Mouse (Mus musculus) thymus, adult 2 months (tissue): ENCODE measurements at regions not wholly inside any gene's neighbourhood (a gene's known extent, or its start where the extent isn't known, plus 50 kb on each side); places are given as distances from the start of the nearest gene placed in this dataset.

Source experiments
- DNase-seq: peaks from one replicate; pipeline ENCODE4 v3.0.0; 2021
- H3K27ac ChIP-seq: fragments of 200-500 bp; 2 replicates; pipeline ENCODE4 v1.5.1; 2012; ENCODE audit warnings: low read length, control low read depth; ENCODE audit not compliant: control insufficient read depth, insufficient read depth
- H3K27me3 ChIP-seq: fragments of 200-500 bp; 2 replicates; pipeline ENCODE4 v1.6.1; 2012; ENCODE audit warnings: mild to moderate bottlenecking, low read length, moderate library complexity, mixed read lengths; ENCODE audit not compliant: control insufficient read depth, insufficient read depth
- H3K36me3 ChIP-seq: fragments of 200-500 bp; 2 replicates; pipeline ENCODE4 v1.6.1; 2012; ENCODE audit warnings: mild to moderate bottlenecking, low read length, moderate library complexity; ENCODE audit not compliant: control insufficient read depth, insufficient read depth
- H3K4me1 ChIP-seq: fragments of 200-500 bp; replicated peaks from 2 replicates; pipeline ENCODE4 v1.6.1; 2012; ENCODE audit warnings: low read length; ENCODE audit not compliant: control insufficient read depth, insufficient read depth
- H3K4me3 ChIP-seq: fragments of 200-500 bp; 2 replicates; pipeline ENCODE4 v1.5.1; 2012; ENCODE audit warnings: mild to moderate bottlenecking, low read length, control low read depth, moderate library complexity; ENCODE audit not compliant: control insufficient read depth, insufficient read depth
- CTCF ChIP-seq: fragments of 200-500 bp; IDR thresholded peaks from 2 replicates; pipeline ENCODE4 v1.5.1; 2012; ENCODE audit warnings: mild to moderate bottlenecking, control low read depth, low read length, moderate library complexity, borderline replicate concordance; ENCODE audit not compliant: control insufficient read depth, poor library complexity, insufficient read depth; ENCODE audit errors: extremely low read depth
- POLR2A ChIP-seq: fragments of 200-500 bp; IDR thresholded peaks from 2 replicates; pipeline ENCODE4 v1.6.1; 2012; ENCODE audit warnings: mild to moderate bottlenecking, low read length, control low read depth, moderate library complexity; ENCODE audit not compliant: control insufficient read depth, poor library complexity, insufficient read depth; ENCODE audit errors: extremely low read depth
- WGBS: fragments of 180-500 bp; shearing (Covaris S2); methylation state at CpG from one replicate; pipeline ENCODE4 v1.1.7; 2018; 5-methylcytosine and 5-hydroxymethylcytosine counted together

DNA sequence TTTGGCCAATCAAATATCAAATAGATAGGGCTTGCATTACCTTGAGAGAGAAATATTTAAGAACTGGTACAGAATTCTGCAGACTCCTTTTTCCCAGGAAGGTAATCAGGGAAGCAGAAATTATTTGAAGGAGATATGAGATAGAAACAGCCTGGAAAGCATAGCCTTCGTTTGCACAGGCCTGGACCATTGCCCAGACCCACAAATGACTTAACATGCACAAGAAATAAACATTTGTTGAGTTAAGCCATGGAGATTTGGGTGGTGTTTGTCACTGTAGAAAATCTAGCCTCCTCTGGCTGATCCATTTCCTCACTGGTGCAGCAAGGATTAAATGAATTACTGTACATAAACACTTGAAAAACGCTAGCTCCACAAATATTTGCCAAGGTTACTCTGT, 233.5 kb downstream of the Qk start:
- no peak overlapping the region for H3K4me3 ChIP-seq
- H3K36me3 ChIP-seq = no peaks in the 10 kb centered on the region
- no peaks in the 10 kb centered on the region for H3K27me3 ChIP-seq
- TF ChIP-seq POLR2A (no peak), CTCF (no peak)
- no peak overlapping the region for H3K27ac ChIP-seq
- WGBS = 59% methylated on average over 2 of the region's 2 CpGs
- DNase-seq = no peak
- H3K4me1 ChIP-seq = no peaks in the 10 kb centered on the region

DNA sequence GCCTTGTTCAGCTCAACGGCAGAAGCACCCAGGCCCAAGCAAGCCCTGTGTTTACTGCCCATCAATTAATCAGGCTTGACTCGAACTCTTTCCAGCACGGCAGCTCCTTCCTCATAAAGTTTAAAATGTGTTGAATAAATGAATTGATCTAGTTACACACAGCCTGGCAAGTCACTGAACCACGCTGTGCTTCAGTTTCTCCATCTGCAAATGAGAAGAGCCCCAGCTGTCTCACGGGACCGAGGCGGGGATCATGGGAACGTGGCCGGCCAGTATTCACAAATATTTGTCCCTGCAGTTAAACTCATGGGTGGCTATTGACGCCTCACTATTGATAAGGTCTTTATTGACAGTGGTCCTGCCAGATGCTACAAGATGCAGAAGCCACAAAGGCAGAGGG, 237.9 kb downstream of the Qk start:
- no peak for TF ChIP-seq CTCF
- no peak for TF ChIP-seq POLR2A
- no peak for DNase-seq
- WGBS = 92% methylated on average over 10 of the region's 10 CpGs

DNA sequence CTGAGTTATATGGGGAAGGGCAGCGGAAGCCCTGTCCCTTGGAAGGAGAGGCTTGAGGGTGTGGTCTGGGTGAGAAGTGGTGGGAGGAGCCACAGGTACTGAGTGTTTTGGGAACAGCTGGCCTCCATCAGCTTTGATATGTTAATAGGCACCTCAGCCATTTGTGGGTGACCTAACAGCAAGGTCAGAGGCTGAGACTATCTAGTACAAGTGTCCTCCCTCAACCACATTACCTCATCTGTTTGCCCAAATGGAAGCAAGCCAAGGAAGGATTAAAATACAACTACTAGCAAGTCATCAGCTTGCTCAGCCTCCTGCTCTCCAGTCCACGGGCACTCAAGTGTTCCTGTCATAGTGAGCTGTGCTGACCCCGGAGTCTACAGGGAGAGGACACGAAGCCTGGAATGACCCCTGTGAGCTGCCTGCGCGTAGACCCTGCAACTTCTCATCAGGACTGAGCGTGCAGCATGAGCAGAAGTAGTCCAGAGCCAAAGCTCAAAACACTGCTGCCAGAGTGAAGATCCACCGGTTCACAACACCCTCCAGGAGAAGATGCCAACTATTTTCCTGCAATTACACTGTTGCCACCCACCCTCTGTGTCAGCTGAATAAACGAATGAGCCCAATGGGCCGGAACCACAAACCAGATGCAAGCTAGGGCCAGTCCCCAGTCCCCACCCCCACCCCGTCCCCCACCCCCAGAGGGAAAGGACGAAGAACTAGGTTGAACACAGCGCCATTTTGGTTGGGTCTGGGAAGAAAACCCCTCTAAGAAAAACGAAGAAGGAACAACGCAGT, 239.6 kb downstream of the Qk start:
- Histone ChIP-seq H3K36me3 (no peaks in the 10 kb centered on the region), H3K27ac (no peak overlapping the region), H3K4me3 (no peak overlapping the region), H3K4me1 (no peaks in the 10 kb centered on the region), H3K27me3 (no peaks in the 10 kb centered on the region)
- TF ChIP-seq CTCF (no peak), POLR2A (no peak)
- WGBS = 95% methylated on average over 15 of the region's 15 CpGs
- DNase-seq = no peak

More for the DNA sequence above, 237.9 kb downstream of the Qk start:
- Histone ChIP-seq H3K27me3 (no peaks in the 10 kb centered on the region), H3K4me3 (no peak overlapping the region), H3K27ac (no peak overlapping the region), H3K36me3 (no peaks in the 10 kb centered on the region), H3K4me1 (no peaks in the 10 kb centered on the region)

DNA sequence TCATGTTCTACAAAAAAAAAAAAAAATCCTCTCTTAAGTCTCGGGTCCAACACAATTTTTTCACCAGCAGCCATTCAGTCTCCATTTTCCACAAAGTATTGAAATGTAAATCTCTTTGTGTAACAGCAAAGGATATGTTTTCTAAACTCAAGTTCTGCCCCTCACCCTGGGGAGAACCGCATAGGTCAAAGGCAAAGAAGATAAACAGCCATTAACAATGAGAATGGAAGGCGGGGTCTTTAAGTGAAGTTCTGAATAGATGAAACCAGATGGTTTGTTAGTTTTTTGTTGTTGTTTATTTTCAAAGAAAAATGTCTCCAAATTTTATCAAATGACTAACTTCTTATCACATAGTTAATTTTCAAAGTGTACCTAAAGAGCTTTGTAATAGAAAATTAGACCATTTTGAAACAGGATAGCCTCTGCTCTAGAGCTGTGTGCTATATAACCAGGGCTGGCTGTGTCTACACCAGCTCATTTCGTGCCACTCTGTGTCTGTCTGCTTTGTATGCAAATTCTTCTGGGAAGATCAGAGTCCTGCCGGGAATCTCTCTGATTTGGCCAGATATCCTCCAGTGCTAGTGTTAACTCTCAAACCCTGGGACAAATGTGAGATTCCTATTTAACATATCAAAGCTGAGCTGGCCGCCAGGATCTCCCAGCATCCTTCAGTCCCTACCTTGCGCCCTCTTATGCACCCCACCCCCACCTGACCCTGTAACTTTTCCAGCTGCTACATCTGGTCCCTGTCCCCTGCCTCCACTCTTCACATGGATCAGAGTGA, 240.9 kb downstream of the Qk start:
- DNase-seq = no peak
- no peaks in the 10 kb centered on the region for H3K4me1 ChIP-seq
- no peaks in the 10 kb centered on the region for H3K27me3 ChIP-seq
- H3K4me3 ChIP-seq = no peak overlapping the region
- H3K36me3 ChIP-seq = no peaks in the 10 kb centered on the region
- 82% methylated on average over 7 of the region's 7 CpGs for WGBS
- TF ChIP-seq POLR2A (no peak), CTCF (no peak)
- no peak overlapping the region for H3K27ac ChIP-seq

DNA sequence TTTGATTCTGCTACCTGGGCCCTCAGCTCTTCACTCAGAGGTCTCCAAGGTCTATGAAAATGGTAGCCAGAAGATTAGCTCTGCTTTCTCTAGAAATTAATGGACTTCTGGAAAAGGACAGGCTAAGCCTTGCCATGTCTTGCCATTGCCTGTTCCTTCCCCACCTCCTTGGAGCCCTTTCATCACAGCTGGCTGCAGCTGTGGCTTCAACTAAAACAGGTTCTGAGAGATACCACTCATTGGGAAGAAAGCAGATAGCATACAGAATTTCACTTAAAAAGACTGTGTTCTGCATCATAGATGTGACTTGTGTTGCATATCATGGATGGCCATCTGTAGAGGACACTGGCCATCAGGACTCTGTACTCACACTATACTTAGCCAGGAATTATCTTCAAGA, 246.4 kb downstream of the Qk start:
- H3K27ac ChIP-seq = no peak overlapping the region
- TF ChIP-seq CTCF (no peak), POLR2A (no peak)
- no peak for DNase-seq
- no peak overlapping the region for H3K4me3 ChIP-seq
- no peaks in the 10 kb centered on the region for H3K4me1 ChIP-seq
- H3K27me3 ChIP-seq = no peaks in the 10 kb centered on the region
- no peaks in the 10 kb centered on the region for H3K36me3 ChIP-seq

DNA sequence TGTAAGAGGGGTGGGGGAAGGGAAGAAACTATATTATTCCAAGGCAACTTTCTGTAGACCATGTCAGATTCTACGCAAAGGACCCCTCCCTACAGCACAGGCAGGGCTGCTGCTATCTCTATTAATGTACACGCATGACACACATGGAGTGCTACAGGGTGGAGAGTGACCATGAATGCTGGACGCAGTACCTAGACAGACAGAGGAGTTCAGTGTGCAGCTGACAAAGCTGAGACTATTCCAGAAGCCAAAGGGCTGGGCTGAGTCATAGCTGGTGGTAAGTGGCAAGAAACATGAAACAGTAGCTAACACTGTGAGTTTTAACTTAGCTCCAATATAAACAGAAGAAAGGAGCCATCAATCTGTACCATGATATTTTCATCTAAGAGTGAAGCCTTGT, 250.4 kb downstream of the Qk start:
- H3K4me1 ChIP-seq = no peaks in the 10 kb centered on the region
- WGBS = 97% methylated on average over 3 of the region's 3 CpGs
- no peaks in the 10 kb centered on the region for H3K27me3 ChIP-seq
- H3K4me3 ChIP-seq = no peak overlapping the region
- H3K36me3 ChIP-seq = no peaks in the 10 kb centered on the region
- no peak for DNase-seq
- no peak overlapping the region for H3K27ac ChIP-seq
- TF ChIP-seq POLR2A (no peak), CTCF (no peak)
